Mouse (Mus musculus) layer of hippocampus, postnatal 14 days (tissue): ENCODE data around the gene Col4a4. TPM values are rescaled to one million over a fixed set of nuclear protein-coding genes. Genes with fewer than 3 reads are reported as not detected.

Source experiments
- DNase-seq, 2 experiments: peaks; one replicate each; pipeline ENCODE4 v3.0.0; 2021 to 2022; ENCODE audit warnings: low spot score in 2 of 2, mixed read lengths in 1 of 2
- long read RNA-seq, 2 experiments: library from polyadenylated mRNA; stranded (forward); transcript quantifications; one replicate each; pipeline ENCODE4 v2.0.0; 2021
- total RNA-seq, 2 experiments: library from RNA; stranded (reverse); gene quantifications; 2 replicates each; pipeline ENCODE4 v1.2.3; 2021

Gene Col4a4
- 1 to 10 TPM in 1 of 2 experiments, under 1 TPM in 1; 0.74 to 1.5 TPM for total RNA-seq
- long read RNA-seq, experiment 1 = 0 reads
- long read RNA-seq, experiment 2, partial matches to known transcripts = 1 of 1 reads
- long read RNA-seq, experiment 2, other reads (novel, unspliced or antisense) = 0 of 1 reads

GRCm38 (mm10) chr1:82586713-82587399 is at the start of gene Col4a4, which contains the start of gene Col4a3:
Col4a4 (minus strand) TSS chr1:82586849.
Col4a3 (plus strand) TSS chr1:82586921.
- DNase-seq = no peak

GRCm38 (mm10) chr1:82636321-82636720 is 49.7 kb upstream of the Col4a4 start:
- no peak for DNase-seq

GRCm38 (mm10) chr1:82635254-82635620 is 48.6 kb upstream of the Col4a4 start:
- no peak for DNase-seq

- peak; percentile 50 to 75 for DNase-seq
Measured at GRCm38 (mm10) chr1:82634545-82635253, 48.0 kb upstream of the Col4a4 start.

GRCm38 (mm10) chr1:82631169-82631792 is 44.6 kb upstream of the Col4a4 start:
- no peak for DNase-seq

- no peak for DNase-seq
Measured at GRCm38 (mm10) chr1:82629495-82629894, 42.8 kb upstream of the Col4a4 start.

- DNase-seq = no peak
Measured at GRCm38 (mm10) chr1:82627652-82628051, 41.0 kb upstream of the Col4a4 start.

GRCm38 (mm10) chr1:82625474-82625873 is 38.8 kb upstream of the Col4a4 start:
- DNase-seq = no peak

GRCm38 (mm10) chr1:82624934-82625333 is 38.3 kb upstream of the Col4a4 start:
- no peak for DNase-seq

- DNase-seq = no peak
Measured at GRCm38 (mm10) chr1:82619981-82620380, 33.3 kb upstream of the Col4a4 start.

GRCm38 (mm10) chr1:82618592-82618991 is 31.9 kb upstream of the Col4a4 start:
- no peak for DNase-seq

GRCm38 (mm10) chr1:82618001-82618400 is 31.4 kb upstream of the Col4a4 start:
- DNase-seq = no peak

GRCm38 (mm10) chr1:82612061-82612660 is 25.5 kb upstream of the Col4a4 start:
- no peak for DNase-seq

- peak in 1 of 2 experiments; percentile 16 for DNase-seq
Measured at GRCm38 (mm10) chr1:82608646-82609262, 22.1 kb upstream of the Col4a4 start.

GRCm38 (mm10) chr1:82605856-82606255 is 19.2 kb upstream of the Col4a4 start:
- DNase-seq = no peak

- DNase-seq = no peak
Measured at GRCm38 (mm10) chr1:82605347-82605746, 18.7 kb upstream of the Col4a4 start.

GRCm38 (mm10) chr1:82603198-82603950 is 16.7 kb upstream of the Col4a4 start:
- DNase-seq = no peak

GRCm38 (mm10) chr1:82596864-82597596 is 10.4 kb upstream of the Col4a4 start:
- DNase-seq = no peak

- no peak for DNase-seq
Measured at GRCm38 (mm10) chr1:82590266-82590665, 3.6 kb upstream of the Col4a4 start.

GRCm38 (mm10) chr1:82585981-82586380 is 668 bp downstream of the Col4a4 start:
- DNase-seq = no peak
